Mouse (Mus musculus) adrenal gland, adult (tissue): ENCODE measurements around the gene Nt5dc2.

ENCODE experiments used
- DNase-seq, 2 experiments: peaks; one replicate each; pipeline ENCODE4 v3.0.0; 2022 to 2023; ENCODE audit warnings: low spot score in 1 of 2; ENCODE audit not compliant: inconsistent age in 2 of 2

The Nt5dc2 gene

GRCm38 (mm10) chr14:31166827-31167226, 36.0 kb downstream of the Nt5dc2 start:
- no peak for DNase-seq

- peak; percentile 66 to 77 for DNase-seq
Measured at GRCm38 (mm10) chr14:31168425-31168824, 37.6 kb downstream of the Nt5dc2 start, which contains the start of gene Stab1. TSS of gene Stab1 (minus strand) at chr14:31168641.

GRCm38 (mm10) chr14:31169508-31169907, 38.7 kb downstream of the Nt5dc2 start:
- no peak for DNase-seq

- no peak for DNase-seq
Measured at GRCm38 (mm10) chr14:31170963-31171362, 40.1 kb downstream of the Nt5dc2 start.

GRCm38 (mm10) chr14:31171386-31171785, 40.5 kb downstream of the Nt5dc2 start:
- DNase-seq, result no peak

GRCm38 (mm10) chr14:31171821-31172220, 41.0 kb downstream of the Nt5dc2 start:
- no peak for DNase-seq

GRCm38 (mm10) chr14:31172781-31173455, 42.1 kb downstream of the Nt5dc2 start:
- peak; percentile 46 to 78 for DNase-seq

GRCm38 (mm10) chr14:31173537-31173936, 42.7 kb downstream of the Nt5dc2 start:
- peak in 1 of 2 experiments; percentile 44 for DNase-seq

DNA sequence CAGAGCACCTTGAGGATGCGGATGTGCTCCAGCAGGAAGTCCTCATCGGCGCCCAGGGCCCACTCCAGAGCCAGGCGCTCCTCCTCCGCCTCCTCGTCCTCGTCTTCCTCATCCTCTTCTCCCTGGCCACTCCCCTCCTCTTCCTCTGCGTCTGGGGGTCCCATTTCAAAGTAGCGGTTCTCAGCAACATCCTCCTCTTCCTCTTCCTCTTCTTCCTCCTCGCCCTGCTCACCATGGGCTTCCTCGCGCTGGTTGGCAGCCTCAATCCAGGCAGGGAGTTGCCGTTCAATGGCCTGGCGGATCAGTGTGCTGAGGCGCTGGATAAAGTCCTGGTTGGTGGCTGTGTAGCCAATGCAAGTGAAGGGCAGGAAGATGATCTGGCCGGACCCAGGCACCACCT, 46.4 kb downstream of the Nt5dc2 start:
- DNase-seq, result no peak

GRCm38 (mm10) chr14:31177715-31178114, 46.9 kb downstream of the Nt5dc2 start:
- no peak for DNase-seq

DNA sequence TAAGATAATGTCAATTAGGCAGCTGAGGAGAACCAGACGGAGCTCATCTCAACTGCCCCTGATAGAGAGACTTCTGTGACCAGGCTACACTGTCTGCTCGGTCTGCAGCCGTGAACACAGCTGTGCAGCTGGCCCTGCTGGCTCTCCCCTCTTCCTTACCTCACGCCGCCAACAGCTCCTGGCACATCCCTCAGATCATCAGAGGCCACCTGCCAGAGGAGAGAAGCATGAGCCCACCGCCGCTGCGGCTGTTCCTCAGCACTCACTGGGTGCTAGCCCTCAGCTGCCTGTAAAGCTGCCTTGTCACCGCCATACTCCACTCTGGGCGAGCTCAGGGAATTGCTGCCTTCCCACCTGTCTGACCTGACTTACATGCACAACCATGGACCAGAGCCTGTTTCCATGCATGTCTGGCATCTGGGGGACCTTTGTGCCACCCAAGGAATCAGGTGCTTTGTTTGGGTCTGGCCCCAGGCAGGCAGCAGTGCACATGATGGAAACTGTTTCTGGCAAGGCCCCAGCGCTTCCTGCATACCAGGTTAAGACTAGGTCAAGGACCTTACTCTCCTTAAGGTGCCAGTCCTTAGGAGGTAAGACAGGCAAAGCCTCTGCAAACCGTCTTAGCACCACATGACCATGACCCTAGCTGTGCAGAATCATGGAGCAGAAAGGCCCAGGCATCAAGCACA, 49.0 kb downstream of the Nt5dc2 start:
- DNase-seq, result no peak

GRCm38 (mm10) chr14:31181512-31181911, 50.7 kb downstream of the Nt5dc2 start:
- no peak for DNase-seq

DNA sequence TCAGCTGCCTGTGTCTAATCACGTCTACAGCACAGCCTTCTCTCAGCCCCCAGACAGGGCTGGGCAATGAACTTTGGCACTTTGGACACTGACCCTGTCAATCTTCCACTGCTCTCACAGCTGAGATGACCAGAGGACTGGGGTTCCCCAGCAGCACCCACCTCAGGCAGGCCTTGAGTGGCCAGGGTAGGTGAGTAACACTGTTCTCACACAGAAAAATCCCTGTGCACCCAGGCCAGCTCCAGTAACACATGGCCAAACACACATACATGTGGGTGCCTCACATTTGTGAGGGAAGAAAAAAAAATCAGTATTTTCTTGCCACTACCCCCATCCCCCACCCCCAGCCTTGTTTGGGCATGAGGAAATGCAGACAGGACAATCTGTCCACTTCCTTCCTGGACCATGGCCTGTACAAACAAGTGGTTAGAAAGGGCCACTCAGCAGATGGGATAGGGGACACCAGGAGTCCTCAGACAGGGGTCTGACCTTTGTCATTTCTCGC, 52.0 kb downstream of the Nt5dc2 start:
- DNase-seq, result no peak

DNA sequence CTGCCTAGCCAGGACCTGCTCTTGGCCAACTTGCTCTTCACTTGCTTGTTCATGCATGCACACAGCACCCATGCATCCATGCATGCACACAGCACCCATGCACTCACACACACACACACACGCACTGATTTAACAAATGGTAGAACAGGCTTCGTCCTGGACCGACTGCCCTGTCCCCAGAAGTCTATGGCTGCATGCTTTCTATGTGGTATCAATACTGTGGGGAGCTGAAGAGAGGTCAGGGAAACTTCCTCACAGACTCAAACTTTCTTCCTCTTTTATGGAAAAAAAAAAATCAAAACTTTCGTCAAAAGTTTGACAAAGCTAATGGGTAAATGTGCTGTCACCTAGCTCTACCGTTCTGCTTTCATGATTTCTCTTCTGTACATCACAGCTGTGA, 52.7 kb downstream of the Nt5dc2 start:
- DNase-seq, result no peak

DNA sequence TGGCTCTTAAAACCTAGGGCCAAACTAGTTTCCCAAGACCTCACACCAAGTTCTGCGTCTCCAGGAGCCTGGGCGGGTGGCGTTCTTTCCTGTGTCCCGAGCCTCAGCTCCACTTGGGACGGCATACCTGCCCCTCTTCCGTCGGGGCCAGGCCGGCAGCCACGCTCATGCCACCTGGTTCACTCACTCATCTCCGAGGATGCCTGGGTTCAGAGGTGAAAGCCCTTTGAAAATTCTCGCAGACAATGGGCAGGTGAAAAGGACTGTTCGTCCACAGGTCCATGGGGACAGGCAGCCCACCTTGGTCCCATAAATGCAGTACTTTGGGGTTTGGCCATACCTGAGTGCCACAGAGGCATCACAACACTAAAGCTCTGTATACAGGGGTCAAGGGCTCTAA, 53.3 kb downstream of the Nt5dc2 start:
- DNase-seq, result no peak

- peak; percentile 71 to 88 for DNase-seq
Measured at GRCm38 (mm10) chr14:31186656-31187055, 55.8 kb downstream of the Nt5dc2 start.
